Mouse (Mus musculus): ENCODE measurements at regions not wholly inside any gene's neighbourhood (a gene's known extent, or its start where the extent isn't known, plus 50 kb on each side); places are given as distances from the start of the nearest gene placed in this dataset.

DNA sequence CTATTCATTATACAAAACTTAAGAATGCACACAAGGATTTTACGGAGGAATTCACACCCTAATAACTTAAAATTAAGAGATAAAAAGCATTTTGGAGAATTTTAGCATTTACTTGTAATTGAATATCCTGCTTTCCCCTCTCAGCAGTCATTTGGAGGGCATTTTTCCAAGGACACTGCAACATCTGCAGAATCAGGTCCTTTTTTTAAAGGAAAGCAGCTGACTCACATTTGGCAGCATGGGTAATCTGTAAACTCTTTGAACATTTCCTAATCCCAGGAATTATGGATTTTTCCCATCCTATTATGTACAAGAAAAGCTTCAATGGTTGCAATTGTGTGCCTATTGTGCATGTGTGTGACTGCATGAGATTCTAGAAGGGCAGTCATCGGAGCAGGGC, 112.0 kb downstream of the Gm19410 start:
- DNase-seq (ENCODE audit: low read depth in 2 of 2, low spot score in 2 of 2), result no peak

DNA sequence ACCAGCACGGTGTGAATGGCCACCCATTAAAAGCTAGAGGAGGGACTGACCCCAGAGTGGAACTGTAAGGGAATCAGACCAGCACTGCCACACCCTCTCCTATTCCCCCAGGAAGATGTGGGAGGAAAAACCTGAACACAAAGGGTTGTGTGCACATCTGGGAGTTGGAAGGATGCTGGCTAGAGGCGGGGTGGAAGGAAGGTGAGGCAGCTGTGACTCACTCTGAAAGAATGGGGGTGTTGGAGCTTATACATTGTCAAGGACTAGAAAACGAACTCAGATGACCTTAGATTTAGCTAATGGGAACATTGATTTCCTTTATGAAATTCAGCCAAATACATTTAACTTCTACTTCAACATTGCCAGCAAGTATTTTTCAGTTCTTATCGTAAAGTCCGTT, 116.2 kb downstream of the Gm19410 start:
- DNase-seq (ENCODE audit: low read depth in 2 of 2, low spot score in 2 of 2), result no peak

DNA sequence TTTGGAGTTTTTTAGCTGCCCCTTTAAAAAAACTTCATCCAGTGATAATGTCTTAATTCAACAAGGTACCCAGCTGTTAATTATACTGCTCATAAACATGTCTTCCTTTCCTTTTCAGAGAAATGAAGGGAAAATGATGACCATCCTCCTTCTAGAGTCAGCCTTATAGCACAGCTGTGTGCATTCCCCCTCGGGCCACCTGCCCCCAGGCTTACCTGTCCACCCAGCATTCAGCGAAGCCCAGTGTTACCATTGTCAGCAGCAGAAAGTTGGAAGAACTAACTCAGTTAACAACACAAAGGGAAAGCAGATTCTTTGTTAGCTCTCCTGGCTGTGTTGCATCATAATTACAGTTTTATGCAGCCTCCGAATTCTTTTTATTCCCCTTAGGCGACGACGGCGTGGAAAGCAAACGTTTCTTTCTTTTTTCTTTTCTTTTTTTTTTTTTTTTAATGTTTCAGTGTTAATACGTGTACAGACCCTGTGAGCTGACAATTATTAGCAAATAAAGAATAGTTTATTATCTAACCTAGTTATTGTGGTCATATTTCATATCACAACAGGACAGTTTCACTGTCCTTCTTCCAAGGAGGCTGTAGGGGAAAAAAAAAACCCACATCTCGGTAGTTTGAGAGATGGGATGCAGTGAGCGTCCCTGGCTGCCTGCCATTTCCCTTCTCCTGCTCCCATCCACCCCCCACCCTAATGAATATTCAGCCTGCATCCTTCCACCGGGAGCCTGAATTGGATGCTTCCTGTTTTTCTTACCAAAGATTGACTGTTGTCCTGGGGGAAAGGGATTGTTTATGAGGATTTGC, 117.3 kb downstream of the Gm19410 start:
- DNase-seq (ENCODE audit: low read depth in 2 of 2, low spot score in 2 of 2), result no peak

DNA sequence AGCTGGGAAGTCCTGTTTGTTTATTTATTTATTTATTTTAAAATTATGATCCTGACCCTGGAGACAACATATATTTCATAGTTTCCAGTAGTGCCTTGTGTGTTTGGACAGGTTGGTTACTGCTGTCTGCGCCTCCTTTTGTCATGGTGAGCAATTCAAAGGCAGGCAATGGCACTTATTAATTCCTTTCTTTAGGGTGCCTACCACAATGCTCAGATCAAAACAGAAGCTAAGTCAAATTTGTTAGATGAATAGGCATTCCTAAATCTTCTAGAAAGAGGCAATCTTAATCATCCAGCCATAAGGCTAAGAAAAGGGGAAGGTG, 117.8 kb downstream of the Gm19410 start:
- DNase-seq (ENCODE audit: low read depth in 2 of 2, low spot score in 2 of 2), result no peak

DNA sequence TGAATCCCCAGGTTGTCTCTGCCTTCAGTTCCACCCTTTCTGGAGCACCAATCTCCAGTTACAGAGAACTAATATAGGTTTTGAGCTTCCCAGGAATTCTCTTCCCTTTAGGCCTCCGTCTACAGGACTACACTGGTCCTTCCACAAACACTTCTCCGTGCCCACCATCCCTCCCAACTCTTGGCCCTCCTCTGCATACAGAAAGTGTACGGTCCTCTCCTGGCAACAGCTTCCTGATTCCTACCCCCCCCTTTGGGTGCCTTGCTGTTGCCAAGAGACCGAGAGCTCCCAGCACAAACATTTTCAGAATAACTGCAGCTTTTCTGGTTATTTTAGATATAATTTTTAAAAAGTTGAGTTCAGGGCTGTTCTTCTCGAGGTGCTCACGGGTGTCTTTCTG, 119.0 kb downstream of the Gm19410 start:
- DNase-seq (ENCODE audit: low read depth in 2 of 2, low spot score in 2 of 2), result no peak

DNA sequence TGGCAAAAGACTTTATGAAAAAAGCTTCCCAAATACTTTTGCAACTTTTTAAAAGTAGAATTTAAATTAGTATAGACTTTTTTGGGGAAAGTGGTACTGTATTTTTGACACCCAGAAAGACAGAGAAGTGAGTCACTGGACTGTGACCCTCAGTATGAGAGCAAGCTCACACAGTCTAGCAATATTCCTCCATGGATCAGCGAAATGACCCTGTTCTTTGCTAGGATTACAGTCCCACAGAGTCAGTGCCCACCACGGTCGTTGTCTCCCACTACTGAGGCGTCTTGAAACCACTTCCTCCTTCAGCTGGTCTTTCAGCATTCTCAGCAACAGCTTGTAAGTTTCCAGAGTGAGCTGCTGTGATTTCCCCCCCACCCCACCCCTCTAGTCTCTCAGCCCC, 124.5 kb downstream of the Gm19410 start:
- DNase-seq (ENCODE audit: low read depth in 2 of 2, low spot score in 2 of 2), result no peak

DNA sequence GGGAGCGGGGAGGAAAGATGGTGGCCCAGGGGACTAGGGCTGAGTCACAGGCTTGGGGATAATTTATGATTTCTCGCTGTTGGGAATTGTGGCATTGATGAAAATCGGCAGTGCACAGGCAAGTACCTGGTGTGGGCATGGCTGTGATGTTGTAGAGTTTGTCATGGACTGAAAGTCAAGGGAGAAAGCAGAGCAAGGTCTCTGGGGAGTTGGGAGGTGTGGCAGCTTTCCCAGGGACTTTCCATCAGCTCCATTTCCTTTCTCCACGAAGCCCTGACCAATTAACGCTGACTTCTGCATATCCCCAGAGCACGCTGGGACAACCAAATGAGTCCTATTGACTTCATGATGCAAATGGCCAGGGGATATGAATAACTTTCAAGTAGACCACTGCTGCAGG, 126.2 kb downstream of the Gm19410 start:
- DNase-seq (ENCODE audit: low read depth in 2 of 2, low spot score in 2 of 2), result no peak

DNA sequence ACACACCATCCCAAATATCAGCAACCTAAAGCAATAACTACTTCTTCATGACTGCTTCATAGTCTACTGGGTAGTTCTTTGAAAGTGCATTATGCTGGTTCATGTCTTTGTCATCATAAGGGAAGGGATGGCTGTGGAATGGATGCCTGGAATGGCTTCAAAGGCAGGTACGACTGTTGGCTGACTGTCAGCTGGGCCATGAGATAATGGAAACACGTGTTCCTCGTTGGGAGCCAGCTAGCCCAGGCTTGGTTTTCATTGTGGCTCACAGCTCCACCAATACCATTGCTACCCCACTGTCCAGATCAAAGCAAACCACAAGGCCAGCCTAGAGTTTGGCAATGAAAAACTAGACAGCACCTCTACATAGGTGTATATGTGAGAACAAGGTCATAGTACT, 132.9 kb downstream of the Gm19410 start:
- no peak for DNase-seq (ENCODE audit: low read depth in 2 of 2, low spot score in 2 of 2)

DNA sequence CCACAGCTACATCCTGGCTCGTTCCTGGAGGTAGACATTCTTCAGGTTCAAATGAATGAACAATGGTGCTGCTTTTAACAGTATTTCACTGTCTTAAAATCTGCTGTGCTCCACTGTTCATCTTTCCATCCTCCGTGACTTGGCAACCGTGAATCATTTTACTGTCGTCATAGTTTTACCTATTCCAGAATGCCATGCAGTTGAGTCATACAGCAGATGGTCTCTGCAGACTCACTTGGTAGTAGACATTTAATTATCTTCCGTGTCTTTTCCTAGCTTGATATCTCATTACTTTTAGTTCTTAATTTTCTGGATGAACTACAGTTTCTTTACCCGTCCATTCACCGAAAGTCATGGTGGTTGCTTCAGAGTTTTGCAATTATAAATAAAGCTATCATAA, 135.9 kb downstream of the Gm19410 start:
- no peak for DNase-seq (ENCODE audit: low read depth in 2 of 2, low spot score in 2 of 2)

DNA sequence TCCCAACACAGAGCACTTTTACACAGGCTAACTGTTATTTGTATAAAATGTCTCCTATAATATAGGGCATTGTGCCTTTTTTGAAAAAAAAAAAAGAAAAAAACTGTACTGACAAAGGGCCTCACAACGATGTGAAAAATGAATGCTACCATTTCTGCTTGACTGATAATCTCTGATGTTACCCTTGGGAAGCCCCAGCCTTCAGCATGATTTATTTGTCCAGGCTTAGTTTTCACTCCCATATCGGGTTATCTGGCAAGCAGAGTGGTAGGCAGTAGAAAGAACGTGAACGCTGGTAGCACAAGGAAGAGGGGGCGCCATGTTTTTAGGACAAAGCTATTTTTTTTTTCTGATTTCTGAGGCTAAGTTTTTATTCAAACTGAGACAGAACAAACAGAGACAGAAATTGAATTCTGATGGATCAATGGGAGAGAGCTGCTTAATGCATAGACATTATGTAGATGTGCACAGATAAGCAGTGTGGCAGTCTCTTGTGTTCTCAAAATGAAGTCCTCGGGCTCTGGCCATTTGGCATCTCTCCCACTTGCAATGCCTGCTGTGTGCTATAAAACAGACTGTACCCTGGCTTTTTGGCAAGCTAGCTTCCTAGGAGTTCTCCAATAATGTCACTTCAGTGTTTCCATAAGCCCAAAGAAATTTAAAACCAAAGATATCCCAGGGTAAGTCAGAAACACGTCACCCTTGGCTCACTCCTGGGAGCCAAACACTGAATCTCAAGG, 139.3 kb downstream of the Gm19410 start:
- DNase-seq (ENCODE audit: low read depth in 2 of 2, low spot score in 2 of 2), result no peak

DNA sequence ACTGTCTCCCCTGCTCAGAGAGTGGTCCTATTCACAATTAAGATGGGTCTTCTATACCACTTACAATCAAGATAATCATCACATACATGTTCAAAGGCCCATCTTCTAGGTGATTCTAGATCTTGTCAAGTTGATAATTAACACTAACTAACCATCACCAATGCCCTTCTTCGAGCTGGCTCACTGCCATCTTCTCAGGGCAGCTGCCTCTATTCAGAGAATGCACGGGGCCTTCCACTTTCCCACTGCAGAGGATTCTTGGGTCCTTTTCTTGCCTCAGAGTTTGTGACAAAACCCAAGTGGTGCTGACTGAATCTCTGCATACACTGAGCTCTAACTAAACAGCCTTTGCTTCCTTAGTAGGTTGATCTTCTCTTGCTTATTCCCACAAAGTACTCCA, 142.4 kb downstream of the Gm19410 start:
- DNase-seq (ENCODE audit: low read depth in 2 of 2, low spot score in 2 of 2), result no peak

DNA sequence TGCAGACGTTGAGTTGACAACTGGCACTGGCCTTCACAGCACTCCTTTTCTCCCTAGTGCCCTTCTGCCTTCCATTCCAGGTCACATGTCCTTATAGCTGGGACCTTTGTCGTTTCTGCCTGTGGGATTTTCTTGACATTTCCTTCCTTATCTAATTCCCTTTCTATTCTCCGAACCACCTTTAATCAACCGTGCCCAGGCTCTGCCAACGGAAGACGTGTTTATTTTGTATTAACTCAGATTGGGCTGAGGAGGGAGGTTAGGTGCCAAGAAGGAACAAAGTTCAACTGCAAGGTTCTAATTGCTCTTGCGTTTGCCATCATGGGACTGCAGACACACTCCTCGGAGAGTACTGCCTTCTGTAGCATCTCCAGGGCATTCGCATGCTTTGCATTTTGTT, 146.7 kb downstream of the Gm19410 start:
- no peak for DNase-seq (ENCODE audit: low read depth in 2 of 2, low spot score in 2 of 2)

DNA sequence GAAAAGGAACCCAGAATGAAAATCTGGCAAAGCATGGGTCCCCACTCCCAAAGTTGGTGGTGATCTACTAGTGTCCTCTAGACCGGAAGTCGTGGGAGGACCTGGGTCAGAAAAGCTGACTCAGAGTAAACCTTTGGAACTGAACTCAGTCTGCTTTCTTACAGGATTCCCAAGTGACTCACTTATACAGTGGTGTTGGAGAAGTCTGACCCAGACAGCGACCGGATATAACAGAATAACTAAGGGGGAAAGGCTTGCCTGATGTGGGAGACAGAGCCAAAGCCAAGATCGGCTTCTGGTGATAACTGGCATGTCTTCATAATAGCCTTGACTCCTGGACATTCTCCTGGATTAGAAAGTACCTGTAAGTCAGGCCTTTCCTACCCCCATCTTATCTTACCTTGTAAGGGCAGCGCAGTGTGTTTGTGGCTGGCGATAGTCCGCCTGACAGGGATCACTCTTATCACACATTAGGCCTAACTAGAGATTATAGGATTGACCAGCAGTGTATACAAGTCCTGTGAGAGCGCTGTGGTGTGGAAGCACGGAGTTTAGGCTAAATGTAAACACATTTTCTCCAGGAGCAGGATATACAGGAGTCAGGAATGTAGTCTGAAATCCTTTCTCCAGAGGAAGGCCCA, 150.4 kb downstream of the Gm19410 start:
- DNase-seq (ENCODE audit: low read depth in 2 of 2, low spot score in 2 of 2), result no peak

DNA sequence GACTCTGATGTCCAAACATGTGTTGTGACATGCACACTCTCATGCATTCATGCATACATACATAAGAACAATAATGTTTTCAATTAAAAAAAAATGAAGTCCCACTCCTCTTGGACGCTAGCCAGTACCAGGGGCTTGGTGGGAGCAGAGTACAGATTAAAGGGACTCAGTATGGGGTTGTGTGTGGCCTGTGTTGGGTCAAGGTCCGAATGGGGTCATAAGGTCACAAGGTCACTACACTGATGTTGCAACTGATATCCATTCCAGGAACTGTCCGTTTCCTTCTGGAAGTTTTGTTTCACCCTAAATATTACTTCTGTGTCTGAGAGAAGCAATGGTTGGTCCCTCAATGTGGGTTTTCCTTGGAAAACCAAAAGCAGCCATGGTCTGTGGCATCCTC, 152.0 kb downstream of the Gm19410 start:
- DNase-seq (ENCODE audit: low read depth in 2 of 2, low spot score in 2 of 2), result no peak

DNA sequence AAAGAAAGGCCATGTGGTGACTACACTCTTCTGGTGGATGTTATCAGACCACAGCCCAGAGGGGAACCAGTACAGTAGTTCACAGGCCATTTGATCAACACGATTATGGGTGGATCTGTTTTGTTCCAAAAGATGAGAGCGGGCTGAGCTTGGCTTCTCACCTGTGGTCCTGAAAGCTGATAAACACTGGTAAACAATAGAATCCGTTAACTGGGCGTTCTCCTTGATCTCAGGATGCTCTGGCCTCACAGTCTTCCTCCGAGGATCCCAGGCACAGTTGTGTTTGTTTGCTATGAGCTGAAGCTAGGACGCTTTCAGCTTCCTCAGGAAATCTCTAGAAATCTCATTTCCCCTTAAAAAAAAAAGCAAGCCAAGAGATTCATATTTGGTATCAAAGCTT, 153.9 kb downstream of the Gm19410 start:
- no peak for DNase-seq (ENCODE audit: low read depth in 2 of 2, low spot score in 2 of 2)

DNA sequence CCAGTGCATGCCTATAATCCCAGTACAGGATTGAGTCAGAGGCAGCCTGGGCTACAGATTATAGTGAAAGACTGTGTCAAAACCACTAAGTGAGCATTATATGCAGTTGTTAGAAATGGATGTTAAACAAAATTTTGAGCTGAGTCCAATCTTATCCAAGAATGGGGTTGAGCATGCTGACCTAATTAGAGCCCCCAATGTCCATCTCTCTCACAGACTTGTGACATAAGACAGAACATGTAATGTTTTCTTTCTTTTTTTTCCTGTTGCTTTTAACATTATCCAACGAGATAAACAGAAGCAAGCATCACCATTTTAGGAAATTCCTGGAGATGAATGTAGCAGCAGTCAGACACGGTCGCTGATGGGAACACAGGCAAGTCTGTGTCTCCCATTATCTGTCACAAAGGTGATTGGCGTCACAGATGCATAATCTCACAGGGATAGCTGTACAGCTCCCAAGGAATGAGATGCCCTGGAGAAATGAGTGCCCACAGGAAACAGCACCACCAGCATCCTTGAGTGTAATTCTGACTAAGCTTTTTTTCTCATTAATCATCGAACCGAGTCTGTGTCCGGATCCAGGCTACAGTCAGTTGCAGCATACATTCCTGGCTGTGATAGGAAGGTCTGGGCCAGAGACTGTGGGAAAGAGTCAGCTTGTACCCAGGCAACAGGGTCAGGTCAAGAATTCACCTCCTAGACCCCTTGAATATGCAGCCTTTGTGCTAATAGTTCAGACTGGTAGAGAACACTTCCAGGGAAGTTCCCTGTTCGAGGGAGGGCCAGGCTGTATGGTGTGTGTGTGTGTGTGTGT, 154.5 kb downstream of the Gm19410 start:
- DNase-seq (ENCODE audit: low read depth in 2 of 2, low spot score in 2 of 2), result no peak

DNA sequence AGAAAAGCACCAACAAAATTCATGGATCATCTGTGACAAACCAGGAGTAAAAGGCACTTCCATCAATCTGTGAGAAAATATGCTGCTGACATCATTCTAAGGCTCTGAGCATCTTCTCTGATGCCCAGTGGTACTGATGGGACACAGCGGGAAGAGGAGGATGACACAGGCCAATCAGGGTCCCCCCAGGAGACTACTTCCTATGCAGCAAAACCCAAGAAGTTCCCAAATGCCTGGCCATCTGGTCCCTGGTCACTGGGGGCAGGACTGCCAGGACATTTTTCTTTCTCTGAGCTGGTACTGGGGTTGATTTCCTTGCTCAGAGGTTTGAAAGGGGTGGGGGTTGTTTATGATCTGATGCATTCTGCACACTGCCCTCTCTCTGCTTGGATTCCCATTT, 158.4 kb downstream of the Gm19410 start:
- DNase-seq (ENCODE audit: low read depth in 2 of 2, low spot score in 2 of 2), result no peak

DNA sequence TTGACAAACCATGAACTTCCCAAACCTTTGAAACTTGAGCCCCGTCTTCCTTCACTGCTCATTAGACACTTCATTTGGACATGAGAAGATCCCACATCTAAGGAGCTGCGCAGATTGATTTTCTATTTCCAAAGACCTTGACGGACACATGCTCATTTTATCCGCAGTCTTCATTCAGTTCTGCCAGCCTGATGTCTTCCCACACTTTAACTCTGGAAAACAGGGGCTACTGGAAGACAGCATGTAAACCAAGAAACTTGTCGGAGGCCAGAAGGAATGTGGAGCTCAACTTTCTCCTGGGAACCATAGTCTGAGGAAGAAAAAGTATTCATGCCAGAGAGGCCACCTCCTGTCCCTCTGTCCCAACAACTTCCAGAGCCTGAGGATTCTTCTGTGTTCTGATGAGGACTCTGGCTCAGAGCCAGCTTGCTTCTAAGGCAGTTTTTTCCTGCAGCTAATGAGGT, 161.8 kb downstream of the Gm19410 start:
- DNase-seq (ENCODE audit: low read depth in 2 of 2, low spot score in 2 of 2), result no peak

DNA sequence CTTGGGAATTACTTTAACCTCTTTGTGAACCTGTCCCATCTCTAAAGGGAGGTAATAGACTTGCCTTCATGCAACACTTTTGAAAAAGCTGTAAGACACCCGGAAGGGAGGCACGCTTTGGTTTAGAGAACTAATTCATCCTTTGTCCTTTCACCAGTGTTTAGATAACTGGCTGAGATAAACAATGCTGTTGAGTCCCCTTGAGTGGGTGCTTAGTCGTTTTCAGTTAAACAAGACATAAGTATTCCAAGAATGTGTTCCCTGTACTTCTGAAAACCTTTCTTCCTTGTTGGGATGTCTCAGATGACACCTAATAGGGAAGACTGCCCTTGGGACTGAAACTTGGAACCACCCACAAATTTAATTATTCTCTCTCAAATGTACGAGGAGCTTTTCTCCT, 164.7 kb downstream of the Gm19410 start:
- no peak for DNase-seq (ENCODE audit: low read depth in 2 of 2, low spot score in 2 of 2)

DNA sequence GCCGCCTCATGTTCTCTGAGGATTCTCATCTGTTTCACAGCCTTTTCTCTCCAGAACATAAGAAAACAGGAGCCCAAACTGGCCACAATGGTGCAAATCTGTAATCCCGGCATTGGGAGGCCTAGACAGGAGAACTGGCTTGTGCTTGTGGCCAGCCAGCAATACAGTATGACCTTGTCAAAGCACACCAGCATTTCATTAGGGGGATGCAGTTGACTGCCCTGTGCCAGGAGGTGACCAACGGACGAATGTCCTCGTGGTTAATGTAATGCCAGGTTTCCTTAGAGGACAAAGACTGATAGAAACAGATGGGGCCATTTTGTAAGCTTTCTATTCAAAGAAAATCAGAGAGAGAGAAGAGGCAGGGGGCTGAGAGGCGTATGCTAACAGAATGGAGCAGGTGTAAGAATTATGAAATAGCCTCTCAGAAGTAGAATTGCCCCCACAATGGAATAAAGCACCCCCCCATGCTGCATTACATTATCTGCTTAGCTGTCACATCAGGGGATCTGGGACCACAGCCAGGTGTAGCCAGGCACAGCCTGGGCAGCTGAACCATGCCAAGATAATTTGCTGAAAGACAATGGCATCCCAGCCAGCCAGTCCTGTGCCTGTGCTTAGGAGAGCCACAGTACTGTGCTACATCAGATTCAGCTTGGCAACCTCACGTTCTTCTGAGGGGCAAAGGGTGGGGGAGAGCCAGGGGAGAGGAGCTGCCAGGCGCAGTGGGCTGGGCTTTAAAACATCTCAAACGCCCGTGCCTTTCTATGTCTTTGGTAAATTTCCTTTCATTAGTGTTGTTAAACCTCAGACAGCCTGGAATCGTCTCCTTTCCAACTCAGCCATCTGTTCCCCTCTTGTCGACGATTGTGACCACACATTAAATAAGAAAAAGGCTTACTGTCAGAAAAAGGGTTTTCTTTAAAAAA, 167.9 kb downstream of the Gm19410 start:
- no peak for DNase-seq (ENCODE audit: low read depth in 2 of 2, low spot score in 2 of 2)
